Mouse (Mus musculus): ENCODE data around the gene Gas7.
A peak's percentile ranks its signal among the peaks of the same experiment; 100 is the strongest.

The Gas7 gene

DNA sequence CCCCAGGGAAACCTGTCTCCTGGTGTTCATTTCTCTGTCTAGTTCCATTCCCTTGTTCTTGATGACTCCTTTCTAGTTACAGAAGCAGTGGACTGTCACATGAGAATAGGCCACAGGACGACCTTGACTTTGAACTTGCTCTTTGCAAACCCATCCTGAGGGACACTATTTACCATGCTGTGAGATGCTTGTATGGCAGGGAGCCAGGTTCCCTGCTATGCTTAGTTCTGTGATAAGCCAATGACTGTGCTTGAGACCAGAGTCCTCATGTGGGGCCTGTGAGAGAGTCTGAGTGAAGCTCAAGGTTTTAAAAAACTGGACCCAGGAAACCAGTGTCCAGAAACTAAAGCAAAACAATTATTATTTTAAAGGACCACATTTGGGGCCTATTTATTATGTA lies 81.2 kb downstream of the Gas7 start:
- DNase-seq: no peak

DNA sequence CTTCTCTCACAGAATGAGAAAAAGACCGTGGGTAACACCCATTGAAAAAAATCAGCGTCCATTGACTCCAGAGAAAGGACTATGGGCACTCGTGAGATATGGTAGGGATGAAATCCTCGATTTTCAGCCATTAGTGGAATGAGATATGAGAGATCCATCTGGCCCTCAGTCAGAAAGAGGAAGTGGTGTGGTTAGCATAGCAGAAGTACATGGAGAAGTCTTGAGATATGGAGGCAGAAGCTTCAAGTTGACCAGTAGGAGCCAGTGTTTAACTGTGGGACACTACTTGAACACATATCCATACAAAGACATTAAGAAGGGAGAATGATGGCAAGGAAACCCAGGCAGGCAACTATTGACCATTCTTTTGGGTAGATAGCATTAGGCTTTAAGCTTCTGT lies 82.1 kb downstream of the Gas7 start:
- no peak for DNase-seq

DNA sequence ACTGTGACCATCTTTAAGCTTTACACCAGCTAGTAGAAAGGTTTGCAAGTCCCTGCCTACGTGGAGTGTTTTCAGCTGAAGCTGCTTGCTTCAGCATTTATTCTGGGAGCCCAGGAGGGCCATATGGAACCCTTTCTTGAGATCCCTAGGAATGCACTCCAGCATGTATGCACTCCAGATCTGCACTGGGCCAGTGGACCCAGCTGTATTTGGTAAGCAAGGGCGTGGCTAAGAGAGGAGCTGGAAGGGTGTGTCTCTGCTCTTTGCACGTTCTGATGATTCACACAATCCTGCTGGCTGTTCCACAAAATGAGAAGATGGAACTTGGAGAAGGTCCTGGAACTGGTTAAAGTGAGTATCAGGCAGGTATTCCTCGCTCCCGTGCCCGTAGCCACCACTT lies 83.3 kb downstream of the Gas7 start:
- no peak for DNase-seq

DNA sequence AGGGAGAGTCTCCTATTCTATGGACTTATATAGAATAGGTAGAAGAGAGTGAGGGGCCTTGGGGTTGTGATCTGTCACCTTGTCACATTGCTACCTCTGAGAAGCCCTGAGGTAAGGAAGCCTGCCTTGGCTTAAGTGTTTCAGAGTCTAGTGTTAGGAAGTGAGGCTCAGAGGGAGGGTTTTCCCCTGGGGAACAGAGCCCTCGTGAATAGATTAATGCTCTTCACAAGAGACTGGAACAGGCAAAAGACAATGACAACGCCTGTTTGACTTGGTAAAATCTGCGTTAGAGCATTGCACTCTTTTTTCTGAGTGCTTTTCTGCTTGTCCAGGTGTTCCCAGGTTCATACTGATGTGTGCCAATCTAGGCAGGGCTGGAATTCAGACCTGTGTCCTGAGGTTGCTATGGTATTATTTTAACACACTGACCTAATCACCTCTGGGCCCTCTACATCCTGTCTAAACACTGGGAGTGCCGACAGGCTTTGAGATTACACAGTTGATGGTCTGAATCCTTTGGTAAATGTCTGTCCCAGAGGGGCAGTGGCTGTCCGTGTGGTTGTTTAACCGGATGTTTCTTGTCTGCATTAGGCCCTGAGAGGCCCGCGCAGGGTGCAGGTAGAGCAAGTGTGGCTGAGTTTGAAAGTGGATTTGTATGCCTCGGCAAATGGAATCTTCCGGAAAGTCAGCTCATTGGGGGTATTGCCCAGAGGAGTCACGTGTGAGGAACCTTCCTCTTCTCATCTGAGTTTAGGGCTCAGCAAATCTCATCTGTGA lies 89.6 kb downstream of the Gas7 start:
- DNase-seq: no peak

DNA sequence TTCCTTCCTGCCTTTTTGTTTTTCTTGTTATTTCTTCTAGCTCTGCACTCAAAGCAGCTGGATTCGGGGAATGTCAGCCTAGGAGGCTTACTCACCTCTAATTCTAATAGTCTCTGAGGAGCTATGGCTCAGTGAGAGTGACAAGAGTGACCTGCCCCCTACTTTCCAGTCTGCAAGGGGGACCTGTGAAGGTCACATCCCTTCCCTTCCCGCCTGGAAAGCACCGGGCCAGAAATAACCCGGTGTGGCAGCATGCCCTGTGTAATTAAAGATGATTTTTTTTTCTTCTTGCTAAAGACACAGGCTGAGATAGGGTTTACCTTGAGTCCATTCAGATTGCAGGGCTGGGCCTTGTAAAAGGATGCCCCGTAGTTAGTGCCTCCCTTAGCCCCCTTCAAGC lies 91.3 kb downstream of the Gas7 start:
- DNase-seq: no peak

DNA sequence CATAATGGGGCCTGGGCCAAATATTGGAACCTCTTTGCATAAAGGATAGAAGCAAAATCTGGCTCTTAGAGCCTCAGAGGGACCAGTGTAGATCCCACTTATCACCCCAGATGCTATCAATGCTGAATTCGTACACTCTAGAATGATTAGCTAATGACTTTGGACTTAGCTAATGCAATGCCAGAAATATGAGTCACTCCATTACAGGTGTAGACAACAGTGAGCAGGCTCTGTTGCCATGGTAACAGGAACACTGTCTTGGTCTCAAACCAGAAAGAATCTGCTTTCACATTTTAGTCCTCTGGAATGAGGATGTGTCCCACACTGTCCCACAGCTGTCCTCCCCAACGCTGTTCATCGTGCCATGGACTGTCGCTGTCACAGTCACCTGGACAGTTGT lies 94.1 kb downstream of the Gas7 start:
- DNase-seq: no peak

DNA sequence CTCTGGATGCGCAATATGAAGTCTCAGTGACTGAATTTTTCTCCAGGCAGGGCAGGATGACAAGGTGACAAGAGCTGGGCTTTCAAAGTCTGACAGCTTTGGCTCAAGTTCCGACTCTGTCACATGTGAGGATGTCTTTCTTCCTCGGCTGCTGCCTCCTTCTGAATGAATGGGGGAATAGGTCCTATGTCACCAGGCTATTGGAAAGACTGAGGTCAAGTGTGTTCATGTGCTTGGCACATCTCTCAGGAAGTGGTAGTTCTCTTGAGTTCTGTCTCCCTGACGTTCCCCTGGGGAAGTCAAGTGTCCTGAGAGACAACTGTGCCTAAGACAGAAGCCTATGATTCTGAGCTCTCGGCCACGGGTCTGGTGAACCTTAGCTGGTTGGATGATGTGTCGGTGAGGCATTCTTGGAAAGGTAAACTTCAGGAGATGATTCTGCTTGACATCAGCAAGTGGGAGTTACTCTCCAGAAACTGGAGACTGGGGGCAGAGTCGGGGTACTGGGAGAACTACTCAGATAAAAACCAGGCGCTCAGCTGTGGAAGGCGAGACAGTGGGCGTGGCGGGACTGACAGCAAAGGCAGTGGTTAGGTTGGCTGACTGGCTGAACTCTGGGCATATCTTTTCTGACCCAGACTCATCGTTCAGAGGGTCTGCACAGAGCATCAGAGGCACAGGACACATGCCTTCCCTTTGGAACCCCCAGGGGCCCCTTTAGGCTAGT lies 94.7 kb downstream of the Gas7 start:
- no peak for DNase-seq

DNA sequence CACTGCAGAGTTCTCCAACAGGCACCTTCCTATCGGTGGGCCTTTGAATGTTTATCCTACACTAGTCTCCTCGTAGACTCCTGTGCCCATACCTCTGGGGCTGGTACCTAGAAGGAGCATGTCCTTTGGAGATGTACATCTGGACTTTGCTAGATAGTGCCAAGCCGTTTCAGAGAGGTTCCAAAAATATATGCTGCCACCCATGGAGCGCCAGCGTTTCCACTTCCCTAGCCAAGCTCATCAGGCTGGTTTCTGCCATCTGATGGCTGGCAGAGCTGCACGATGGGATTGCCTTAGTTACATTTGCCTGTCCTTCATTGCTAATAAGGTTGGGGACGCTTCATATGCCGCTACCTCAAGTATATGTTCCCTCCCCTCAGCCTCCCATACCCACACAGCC lies 97.2 kb downstream of the Gas7 start:
- DNase-seq: no peak

DNA sequence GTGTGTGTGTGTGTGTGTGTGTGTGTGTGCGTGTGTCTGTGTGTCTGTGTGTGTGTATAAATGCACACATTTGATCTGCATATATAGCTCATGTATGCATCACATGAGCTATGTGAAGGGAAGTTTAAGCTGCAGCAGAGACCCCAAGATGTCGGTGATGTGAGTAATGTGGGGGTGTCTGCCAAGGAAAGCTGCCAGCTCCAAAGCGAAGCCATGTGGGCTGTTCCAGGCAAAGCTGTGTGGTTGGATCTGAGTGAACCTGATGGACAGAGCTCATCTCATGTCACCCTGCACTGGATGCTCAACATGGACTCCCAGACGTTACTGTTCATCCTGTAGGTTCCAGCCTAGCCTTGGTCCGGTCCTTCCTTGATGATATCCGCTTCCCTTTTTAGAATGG lies 99.0 kb downstream of the Gas7 start:
- DNase-seq: no peak

DNA sequence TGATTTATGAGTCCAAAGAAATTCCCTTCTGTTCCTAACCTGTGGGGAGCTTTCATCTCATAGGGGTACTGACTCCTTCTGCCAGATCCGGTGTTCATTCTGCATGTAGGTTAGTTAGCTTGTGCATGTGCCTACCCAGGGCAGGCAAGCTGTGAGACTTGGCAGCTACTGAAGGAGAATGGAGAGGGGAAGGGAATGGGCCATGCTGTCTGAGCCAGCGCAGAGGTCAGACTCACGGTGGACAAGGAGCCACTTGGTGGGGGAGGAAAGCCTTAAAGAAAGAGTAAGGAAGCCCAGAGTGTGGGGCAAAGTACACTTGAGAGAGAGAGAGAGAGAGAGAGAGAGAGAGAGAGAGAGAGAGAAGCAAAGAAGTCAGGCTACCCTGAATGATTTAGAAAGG lies 101.1 kb downstream of the Gas7 start:
- no peak for DNase-seq

DNA sequence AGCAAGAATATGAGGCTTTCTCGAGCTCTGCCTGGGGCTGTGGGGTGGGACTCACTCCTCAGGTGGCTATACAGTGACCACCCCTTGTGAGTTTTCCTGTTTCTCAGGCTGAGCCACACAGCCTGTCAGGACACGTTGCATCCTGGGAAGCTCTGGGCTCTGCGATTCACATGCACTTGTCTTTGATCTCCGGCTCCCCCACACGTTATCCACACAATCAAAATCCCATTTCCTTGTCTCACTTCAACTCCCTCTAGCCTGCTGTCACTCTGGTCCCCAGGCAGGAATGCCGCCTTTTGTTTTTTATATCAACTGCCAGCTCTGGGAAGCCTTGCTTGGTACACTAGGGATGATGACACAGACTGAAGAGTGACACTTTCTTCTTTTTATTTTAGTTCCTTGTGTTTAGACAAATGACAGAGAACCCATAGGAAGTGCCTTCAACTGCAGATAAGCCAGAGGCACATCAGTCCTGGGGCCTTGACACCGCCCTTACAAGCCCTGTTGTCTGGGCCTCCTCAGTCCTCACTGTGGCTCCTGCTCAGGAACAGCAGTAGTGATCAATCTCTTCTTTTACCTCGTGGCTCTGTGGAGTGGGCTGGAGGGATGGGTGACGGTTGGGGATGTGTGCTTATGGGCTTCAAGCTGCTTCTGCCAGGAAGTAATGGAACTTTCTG lies 103.7 kb downstream of the Gas7 start:
- no peak for DNase-seq

DNA sequence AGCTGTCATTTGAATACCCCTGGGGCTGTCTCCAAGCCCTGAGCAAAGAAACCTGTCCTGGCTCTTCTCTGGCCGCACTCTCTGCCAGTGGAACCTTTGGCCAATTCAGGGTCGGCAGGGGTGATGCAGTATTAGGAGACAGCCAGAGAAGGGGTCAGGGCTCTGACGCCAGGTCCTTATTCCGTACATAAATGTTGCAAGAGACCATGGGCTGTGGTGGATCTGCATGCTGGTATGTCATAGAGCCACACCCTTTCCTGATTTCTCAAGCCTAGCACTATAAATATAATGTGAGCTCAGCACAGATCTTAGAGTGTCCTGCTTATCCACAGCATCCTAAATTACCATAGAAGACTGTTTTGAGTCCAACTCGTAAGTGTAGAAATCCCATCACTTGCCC lies 104.3 kb downstream of the Gas7 start:
- DNase-seq: no peak

DNA sequence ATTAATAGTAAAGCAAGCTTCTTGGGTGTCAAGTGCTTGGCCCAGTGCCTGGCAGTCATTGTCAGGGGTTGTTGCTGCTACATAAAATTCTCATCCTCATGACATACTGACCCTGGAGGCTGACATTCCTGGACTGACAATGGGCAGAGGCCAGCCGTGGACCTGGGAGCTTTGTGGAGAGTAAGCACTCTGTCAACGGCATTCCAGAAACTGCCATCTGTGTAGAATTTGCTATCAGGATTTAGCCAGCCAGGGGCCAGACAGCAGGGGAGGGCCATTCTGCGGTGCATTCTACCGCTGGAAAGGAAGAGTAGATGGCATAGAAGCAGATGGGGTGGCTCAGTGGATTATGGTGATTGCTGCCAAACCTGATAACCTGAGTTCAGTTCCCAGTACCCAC lies 106.4 kb downstream of the Gas7 start:
- DNase-seq: no peak

DNA sequence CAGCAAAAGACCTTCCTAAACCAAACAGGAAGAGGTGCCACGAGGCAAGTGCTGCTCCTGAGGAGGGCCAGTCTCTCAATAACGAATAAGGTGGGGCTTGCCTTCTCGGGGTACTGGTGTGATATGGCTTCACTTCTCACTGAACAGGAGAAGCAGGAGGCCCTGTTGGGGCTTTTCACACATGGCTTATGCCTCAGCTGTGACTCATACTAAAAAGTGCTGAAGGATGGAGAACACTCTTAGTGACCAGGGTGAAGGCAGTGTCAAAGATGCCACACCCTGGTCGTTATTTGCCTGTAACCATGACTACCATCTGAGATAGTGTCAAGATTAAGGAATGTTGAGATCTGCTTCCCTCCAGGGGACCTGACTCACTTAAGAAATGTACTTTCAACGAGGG lies 107.9 kb downstream of the Gas7 start:
- no peak for DNase-seq

DNA sequence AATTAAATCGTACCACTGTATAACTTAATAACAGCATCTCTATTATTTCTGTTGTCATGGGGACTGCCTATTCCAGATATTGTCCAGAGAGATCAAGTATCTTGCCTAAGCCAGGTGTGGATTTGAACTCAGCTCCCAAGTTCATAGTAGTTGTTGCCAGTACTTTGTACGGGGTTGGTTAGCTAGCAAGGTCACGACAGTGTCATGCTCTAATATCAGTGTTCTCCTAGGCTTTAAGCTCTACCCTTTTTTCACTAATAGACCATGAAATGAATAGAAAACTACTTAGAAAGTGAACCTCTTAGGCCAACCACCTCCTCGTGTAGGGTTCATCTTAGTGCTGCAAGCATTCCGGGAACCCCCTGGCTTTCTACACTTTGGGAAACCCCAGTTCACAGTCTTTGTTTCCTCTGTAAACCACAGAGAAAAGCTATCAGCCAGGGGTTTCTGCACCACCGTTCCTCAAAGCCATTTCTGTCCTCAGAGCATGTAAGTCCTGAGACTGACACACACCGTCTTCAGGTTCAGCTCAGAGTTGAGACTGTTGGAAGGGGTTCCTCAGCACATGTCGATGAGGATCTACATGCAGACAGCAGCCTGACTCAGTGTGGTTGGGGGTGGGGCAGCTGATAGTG lies 108.9 kb downstream of the Gas7 start:
- DNase-seq: no peak

DNA sequence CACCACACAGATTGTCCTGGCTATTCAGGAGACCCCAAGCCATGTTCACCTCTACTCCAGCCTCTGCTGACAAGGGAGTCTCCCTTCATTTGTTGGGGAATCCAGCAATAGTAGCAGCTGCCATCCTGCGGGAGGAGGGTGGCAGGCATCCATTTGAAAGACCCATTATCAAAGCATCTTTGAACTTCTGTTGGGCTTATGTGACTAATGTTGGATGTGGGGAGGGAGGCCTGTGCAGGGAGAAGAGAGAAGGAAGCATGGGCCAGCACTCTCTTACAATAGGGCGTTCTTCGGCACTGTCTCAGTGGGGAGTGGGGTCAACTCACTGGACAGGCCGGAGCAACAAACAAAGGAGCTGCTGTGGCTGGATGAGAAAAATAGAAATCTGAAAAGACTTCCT lies 110.3 kb downstream of the Gas7 start:
- no peak for DNase-seq

DNA sequence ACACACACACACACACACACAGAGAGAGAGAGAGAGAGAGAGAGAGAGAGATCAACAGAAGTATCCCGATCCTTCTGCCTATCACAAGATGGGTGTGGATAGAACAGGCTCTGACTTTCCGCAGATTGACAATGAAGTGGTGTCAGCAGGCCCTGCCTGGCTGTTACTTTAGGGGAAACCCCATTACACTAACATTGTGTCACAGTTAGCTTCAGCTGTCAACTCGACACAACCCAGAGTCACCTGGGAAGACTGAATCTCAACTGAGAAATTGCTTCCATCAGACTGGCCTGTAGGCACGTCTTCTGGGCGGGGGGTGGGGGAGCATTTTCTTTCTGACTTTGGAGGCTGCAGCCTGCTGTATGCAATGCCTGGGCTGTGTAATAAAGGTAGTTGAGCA lies 111.5 kb downstream of the Gas7 start:
- DNase-seq: no peak

DNA sequence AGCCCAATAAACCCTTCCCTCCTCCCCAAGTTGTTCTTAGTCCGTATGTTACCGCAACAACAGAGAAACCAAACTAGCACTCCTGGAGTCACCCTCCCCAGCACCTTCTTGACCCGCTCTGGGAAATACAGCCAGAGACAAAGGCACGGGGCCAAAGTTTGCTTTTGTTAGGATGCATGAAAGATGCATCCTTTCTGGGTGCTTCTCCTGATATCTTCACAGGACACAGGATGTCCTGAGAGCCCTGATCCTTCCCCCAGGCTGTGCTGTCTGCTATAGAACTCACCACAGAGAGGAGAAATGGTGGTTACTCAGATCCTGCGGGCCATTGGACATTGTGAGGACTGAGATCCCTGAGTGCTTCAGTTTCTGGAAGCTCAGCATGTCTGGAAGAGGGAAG lies 111.9 kb downstream of the Gas7 start:
- peak in 1 of 2 experiments; percentile 39 for DNase-seq

DNA sequence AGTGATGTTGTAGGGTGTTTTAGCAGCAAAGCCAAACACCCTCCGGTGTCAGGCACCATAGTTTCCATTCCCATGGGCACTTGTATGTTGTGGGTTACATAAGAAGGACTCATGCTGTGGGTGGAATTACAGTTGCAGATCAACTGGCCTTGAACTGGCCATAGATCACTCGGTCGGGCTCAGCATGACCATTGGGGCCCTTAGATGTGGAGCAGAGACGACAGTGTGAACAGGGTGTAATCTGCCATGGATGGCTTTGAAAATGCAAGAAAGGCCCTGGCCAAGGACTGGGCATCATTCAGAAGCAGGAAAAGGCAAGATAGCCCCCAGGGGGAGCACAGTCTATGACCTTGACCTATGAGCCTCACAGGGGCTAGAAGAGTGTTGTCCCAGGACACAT lies 112.8 kb downstream of the Gas7 start:
- no peak for DNase-seq

DNA sequence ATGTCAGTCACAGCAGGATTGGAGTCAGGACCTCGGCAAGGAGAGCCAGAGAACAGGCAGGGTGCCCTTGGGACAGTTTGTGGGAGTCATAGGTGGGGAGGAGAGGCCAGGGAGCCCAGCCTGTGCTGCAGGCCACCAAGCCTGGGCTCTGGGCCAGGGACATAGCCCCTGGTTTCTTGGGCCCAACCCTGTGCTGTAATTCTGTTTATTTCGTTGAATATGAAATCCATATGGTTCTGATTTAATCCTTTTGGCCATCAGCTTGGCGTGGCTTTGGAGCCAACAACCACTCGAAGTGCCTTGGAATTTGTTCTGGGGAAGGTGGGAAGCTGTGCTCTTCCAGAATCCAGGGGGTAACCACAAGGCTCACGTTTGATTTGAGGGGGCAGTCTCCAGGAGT lies 113.6 kb downstream of the Gas7 start:
- no peak for DNase-seq

DNA sequence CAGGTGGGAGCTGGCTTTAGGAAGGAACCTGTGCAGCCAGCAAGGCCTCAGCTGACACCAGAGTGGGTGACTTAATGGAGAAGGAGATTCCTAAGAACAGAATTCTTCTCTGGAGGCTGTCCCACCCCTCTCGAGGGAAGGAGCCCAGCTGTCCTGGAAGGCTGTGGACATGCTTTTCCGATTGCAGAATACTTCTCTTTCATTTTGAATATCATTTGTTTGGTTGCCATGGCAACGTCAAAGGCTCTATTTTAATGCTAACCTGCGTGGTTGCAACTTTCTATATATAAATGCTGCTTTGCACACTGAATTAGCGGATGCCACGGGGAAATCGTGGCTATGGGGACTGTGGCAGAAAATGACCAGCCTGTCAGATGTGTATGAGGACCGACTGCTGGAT lies 115.7 kb downstream of the Gas7 start:
- DNase-seq: no peak

DNA sequence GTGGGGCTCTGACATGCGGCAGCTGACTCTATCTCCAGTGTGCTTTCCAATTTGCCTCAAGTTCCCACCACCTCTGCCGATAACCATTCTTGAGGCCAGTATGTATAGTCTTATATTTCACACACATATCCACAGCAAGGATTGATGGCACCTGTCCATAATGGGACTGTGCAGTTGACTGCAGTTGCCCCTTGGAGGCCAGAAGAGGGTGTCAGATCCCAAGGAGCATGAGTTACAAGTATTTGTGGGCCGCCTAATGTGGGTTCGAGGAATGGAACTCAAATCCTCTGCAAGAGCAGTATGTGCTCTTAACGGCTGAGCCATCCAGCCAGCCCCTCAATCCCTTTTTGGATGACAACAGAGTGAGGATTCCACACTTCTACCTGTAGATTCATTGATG lies 119.1 kb downstream of the Gas7 start:
- no peak for DNase-seq

DNA sequence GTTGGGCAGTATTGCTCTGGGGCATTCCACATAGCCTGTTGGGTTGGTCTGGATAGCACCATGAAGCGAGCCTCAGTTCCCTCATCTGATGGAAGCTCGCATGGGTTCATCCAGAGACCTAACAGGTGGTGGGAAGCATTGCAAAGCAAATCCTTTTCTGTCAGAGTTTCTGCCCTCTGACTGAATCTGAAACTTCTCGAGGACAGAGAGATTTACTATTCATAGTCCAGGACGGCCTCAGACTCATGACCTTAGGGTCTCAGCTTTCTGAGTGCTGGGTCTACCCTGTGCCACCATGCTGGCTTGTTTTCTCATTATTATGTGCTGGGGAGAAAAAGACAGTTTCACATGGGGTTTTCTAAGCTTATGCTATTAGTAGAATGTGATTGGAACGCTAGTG lies 122.2 kb downstream of the Gas7 start:
- DNase-seq: no peak

DNA sequence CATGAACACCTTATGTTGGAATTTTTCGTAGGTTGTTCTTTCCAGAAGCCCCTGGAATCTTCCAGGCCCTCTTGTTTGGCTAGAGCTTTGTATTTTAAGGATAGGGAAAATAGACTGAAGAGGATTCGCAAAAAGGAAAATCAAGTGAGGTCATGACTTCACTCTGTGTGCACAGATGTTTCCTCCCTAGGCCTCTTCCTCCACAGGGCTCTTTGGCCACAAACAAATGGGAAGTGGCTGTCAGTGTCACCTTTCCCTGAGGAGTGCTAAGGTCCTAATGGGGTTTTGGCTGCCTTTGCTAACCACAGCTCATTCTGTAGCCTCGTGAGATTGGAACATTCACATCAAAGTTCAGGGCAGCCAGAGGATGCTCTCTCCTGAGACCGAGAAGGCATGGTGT lies 122.8 kb downstream of the Gas7 start:
- peak in 1 of 2 experiments; percentile 50 for DNase-seq

Data from kidney, postnatal 25 days (tissue).